Mouse (Mus musculus) thymus, adult 2 months (tissue): ENCODE measurements around the gene Pbld2.

Source experiments
- CTCF ChIP-seq: fragments of 200-500 bp; IDR thresholded peaks from 2 replicates; pipeline ENCODE4 v1.5.1; 2012; ENCODE audit warnings: mild to moderate bottlenecking, control low read depth, low read length, moderate library complexity, borderline replicate concordance; ENCODE audit not compliant: control insufficient read depth, poor library complexity, insufficient read depth; ENCODE audit errors: extremely low read depth
- POLR2A ChIP-seq: fragments of 200-500 bp; IDR thresholded peaks from 2 replicates; pipeline ENCODE4 v1.6.1; 2012; ENCODE audit warnings: mild to moderate bottlenecking, low read length, control low read depth, moderate library complexity; ENCODE audit not compliant: control insufficient read depth, poor library complexity, insufficient read depth; ENCODE audit errors: extremely low read depth

DNA sequence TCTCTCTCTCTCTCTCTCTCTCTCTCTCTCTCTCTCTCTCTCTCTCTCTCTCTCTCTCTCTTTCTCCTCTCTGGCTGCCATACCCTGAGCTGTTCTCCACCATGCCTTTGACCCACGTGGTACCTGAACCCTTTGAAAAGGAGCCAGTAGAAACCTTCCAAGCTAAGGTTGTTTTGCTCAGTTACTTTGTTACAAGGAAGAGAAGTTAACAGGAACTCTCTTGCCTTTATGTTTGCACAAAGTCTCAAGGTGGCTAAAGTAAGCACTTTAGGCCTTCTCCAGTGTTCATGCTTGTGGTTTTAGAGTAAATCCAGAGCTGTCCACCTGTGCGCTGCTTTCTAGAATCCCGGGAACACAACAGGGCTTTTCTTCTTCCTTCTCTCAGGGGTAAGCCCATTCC, 8.2 kb downstream of the Pbld2 start:
- no peak for TF ChIP-seq POLR2A
- TF ChIP-seq CTCF, result no peak
